Mouse (Mus musculus): ENCODE results near the gene Hist1h4k. TPM values are rescaled to one million over a fixed set of nuclear protein-coding genes. Genes with fewer than 3 reads are reported as not detected.
"Not testable (repeated sequence)": the region's sequence is repeated elsewhere in the genome, so short reads cannot be mapped to it uniquely, and the experiment has no call there.

Hist1h4k gene
- polyA plus RNA-seq, 1 experiment from 2014 or later = 2.8 TPM

DNA sequence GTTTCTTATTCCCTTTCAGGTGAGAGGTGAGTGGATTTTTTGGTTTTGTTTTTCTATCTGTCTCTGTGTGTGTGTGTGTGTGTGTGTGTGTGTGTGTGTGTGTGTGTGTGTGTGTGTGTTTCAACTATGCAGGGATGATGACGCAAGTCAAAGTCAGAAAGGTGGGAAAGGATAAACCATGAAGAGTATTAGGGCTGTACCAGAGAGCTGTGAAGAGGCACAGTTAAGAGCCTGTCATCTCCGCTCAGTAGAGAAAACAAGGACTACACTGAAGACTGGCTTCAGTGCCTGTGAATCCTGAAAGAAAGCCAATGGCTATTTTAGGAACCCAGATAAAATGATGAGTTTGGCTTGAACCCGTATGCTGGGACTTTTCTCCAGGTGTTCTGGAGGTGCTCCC is 1.5 kb upstream of the Hist1h4k start:
- no peak for DNase-seq (ENCODE audit: low spot score)
- WGBS = 74% methylated on average over 3 of the region's 3 CpGs
- no peaks in the 10 kb centered on the region for H3K36me3 ChIP-seq
- H3K27ac ChIP-seq = peak overlapping the region; percentile 95
- no peaks in the 10 kb centered on the region for H3K27me3 ChIP-seq (ENCODE audit: insufficient read depth, poor library complexity, severe bottlenecking)
- peak overlapping the region; percentile 54 for H3K4me3 ChIP-seq
- H3K4me1 ChIP-seq (replicated peaks) = peaks cover 62% of the 10 kb centered on the region
- no peaks in the 10 kb centered on the region for H3K9me3 ChIP-seq

DNA sequence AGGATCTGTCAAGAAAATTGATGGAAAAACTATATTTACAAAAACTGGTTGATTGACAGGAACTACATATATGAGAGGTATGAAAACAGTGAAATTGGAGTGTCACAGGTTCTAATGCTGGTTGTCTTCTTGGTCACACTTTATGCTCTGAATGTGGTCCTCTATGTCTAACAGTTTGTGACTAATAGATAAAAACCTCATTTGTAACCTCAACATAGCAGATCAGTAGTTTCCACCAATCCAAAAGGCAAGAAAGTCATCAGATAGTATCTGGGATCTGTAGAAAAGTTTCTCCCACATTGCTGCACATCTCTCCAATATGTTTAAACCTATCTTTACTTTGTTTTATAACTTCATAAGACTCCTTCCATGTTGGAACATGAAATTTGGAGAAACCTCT is 1.1 kb upstream of the Hist1h4k start:
- peak overlapping the region; percentile 95 for H3K27ac ChIP-seq
- H3K4me1 ChIP-seq (replicated peaks) = peaks cover 62% of the 10 kb centered on the region
- no peaks in the 10 kb centered on the region for H3K36me3 ChIP-seq
- no peaks in the 10 kb centered on the region for H3K27me3 ChIP-seq (ENCODE audit: insufficient read depth, poor library complexity, severe bottlenecking)
- no peak for DNase-seq (ENCODE audit: low spot score)
- H3K4me3 ChIP-seq = 0 out of 2 replicates have a peak overlapping the region, but pooled peaks have one; percentile 54
- H3K9me3 ChIP-seq = no peaks in the 10 kb centered on the region

DNA sequence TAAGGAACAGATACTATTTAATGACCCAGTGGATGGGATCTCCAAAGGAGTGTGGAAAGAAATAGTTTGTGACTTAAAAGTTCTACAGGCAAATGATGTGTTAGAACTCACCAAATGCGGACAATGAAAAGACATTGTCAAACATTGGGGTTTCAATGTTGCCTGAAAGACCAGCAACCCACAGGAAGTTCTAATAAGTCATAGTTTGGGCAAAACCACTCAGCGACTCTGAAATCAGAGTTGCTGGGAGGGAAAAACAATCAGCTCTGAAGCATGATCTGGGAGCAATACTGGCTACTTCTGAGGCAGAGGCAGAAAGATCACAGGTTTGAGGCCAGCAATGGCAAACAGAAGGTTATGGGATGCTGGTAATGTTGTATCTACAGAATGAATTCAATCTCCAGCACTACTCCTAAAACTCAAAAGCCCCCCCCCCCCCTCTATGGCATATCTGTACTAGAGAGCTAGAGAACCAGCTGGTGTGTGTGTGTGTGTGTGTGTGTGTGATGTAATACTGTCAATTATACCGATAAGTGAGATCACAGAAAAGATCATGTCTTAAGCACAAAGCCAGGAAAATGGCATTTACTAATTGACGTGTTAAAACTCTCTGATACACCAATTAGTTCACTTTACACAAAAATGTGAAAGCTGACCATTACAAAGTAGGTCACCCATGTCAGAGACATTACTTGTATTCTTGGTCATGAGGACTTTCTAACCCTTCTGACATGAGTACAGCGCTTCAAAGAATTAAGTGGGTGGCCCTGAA is 732 bp downstream of the Hist1h4k start:
- Histone ChIP-seq H3K27ac (peak overlapping the region; percentile 95), H3K4me3 (peak overlapping the region; percentile 65), H3K36me3 (no peaks in the 10 kb centered on the region), H3K9me3 (no peaks in the 10 kb centered on the region), H3K27me3 (ENCODE audit: insufficient read depth, poor library complexity, severe bottlenecking) (no peaks in the 10 kb centered on the region), H3K4me1 (replicated peaks) (peaks cover 49% of the 10 kb centered on the region)
- DNase-seq (ENCODE audit: low spot score) = peak; percentile 58
- WGBS = 5% methylated on average over 5 of the region's 5 CpGs

DNA sequence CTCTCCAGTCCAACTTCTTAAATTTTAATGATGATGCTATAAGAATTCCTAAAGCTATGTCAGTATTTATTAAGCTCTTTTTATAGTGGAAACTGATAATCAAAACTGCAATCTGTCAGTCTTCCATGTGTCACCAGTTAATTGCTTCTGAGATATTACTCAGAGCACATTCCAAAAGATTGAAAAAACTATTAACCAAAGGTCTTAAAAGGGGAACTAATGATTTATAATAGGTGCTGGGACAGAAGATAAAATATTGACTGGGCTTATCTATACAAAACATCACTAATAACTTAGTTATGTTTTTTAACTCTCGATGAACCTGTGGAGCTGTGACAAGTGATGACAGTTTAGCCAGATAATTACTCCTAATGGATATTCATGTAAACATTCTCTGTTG is 5.3 kb downstream of the Hist1h4k start:
- no peaks in the 10 kb centered on the region for H3K9me3 ChIP-seq
- no peak overlapping the region for H3K4me3 ChIP-seq
- H3K36me3 ChIP-seq = no peaks in the 10 kb centered on the region
- no peaks in the 10 kb centered on the region for H3K27me3 ChIP-seq (ENCODE audit: insufficient read depth, poor library complexity, severe bottlenecking)
- 98% methylated on average over 1 of the region's 1 CpGs for WGBS
- no peak for DNase-seq (ENCODE audit: low spot score)
- H3K4me1 ChIP-seq (replicated peaks) = peaks cover 20% of the 10 kb centered on the region
- H3K27ac ChIP-seq = no peak overlapping the region

DNA sequence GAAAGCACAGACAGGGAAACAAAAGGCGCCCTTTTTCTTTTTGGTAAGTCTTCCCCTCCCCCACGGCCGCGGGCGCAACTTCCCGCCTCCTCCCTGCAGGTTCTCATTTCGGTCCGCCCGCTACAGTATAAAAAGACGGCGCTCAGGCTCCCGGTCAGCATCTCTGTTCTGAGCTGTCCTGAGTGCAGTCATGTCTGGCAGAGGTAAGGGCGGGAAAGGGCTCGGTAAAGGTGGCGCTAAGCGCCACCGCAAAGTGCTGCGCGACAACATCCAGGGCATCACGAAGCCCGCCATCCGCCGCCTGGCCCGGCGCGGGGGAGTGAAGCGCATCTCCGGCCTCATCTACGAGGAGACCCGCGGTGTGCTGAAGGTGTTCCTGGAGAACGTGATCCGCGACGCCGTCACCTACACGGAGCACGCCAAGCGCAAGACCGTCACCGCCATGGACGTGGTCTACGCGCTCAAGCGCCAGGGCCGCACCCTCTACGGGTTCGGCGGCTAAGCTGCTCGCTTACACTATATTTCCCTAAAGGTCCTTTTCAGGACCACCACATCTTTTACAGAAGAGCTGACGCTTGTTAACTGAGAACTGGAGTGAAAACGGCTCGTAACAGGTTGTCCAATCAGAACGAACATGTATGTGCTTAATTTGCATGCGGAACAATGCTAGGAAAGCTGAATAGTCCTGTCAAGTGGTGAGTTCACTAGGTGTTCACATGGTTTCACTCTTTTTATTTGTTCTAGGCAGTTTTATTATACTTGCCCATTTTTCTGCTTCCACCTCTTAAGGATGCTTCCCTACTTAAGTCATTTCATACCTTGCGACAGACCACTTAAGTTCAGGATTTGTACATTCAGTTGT is 15.2 kb downstream of the Hist1h4k start, which contains the start of gene Hist1h4j:
TSS of gene Hist1h4j (plus strand) at position 159 of the 862 bp plus-strand sequence.
- under 1% methylated on average over 49 of the region's 56 CpGs for WGBS
- H3K4me3 ChIP-seq = peak within 1 kb of the TSS; percentile 59
- DNase-seq (ENCODE audit: low spot score) = peak; percentile 95

DNA sequence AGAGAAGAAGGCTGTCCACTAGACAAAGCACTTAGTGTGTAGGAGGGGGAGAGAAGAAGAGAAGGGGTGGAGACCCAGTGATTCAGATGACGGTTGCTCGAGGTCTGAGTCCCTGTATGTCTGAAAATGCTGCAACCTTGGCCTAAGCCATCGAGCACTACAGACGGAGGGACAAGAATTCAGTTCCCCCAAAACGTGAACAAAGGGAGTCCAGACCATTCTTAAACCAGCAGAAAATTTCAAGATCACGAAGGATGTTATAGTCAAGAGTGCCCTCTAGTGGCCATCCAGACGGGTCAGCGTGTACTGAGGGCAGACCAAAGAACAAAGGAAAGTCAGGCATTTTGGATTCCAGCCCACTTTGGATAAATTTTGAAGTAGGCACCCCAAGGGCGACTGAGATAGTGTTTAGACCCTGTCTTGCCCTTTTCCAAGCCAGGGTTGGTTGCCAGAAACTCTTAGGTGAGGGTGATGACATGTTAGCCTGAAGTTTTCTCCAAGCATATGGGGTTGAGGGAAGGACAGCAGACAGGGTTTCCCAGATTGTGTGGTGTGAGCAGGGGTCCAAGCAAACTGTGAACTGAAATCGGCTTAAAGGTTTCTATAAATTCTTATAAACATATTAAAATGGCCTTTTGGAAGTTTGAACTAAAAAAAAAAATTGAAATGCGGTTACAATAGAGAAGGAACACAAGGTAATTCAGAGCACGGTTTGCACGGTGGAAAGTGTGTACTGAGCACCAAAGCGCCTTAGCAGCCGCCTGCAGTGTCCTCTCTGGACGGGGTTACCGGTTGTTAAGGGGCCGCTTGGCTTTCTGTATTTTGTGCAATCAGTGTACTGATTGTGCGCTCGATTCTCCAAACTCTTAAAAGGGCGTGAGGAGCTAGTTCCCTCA is 16.0 kb downstream of the Hist1h4k start:
- H3K36me3 ChIP-seq = no peaks in the 10 kb centered on the region
- DNase-seq (ENCODE audit: low spot score) = peak; percentile 83
- H3K9me3 ChIP-seq = no peaks in the 10 kb centered on the region
- H3K4me1 ChIP-seq (replicated peaks) = peaks cover 20% of the 10 kb centered on the region
- H3K4me3 ChIP-seq = peak overlapping the region; percentile 59
- WGBS = under 1% methylated on average over 21 of the region's 21 CpGs
- peak overlapping the region; percentile 99 for H3K27ac ChIP-seq
- no peaks in the 10 kb centered on the region for H3K27me3 ChIP-seq (ENCODE audit: insufficient read depth, poor library complexity, severe bottlenecking)

More for the DNA sequence above, 15.2 kb downstream of the Hist1h4k start, which contains the start of gene Hist1h4j:
- Histone ChIP-seq H3K27ac (peak within 1 kb of the TSS; percentile 99), H3K4me1 (replicated peaks) (peaks cover 20% of the 10 kb centered on the region)
- H3K9me3 ChIP-seq; H3K36me3 ChIP-seq; H3K27me3 ChIP-seq (ENCODE audit: insufficient read depth, poor library complexity, severe bottlenecking): not testable (repeated sequence)

DNA sequence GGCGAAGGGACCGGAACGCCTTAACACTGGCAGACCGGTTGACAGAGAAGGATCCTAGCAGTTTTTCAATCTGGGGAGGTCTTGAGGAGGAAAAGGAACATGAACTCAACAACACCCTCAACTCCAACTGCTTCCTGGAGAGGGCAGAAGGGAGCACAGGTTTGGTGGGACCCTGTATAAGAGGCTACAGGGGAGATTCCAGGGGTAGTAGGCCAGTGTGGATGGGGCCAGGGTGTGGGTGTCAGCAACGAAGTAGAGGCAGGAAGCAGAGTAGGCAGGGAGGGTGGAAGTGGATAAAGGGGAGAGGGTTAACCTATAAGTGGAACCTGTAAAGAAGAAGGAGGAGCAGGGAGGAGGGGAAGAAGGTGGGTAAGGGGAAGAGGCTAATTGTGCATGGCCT is 16.8 kb downstream of the Hist1h4k start:
- 67% methylated on average over 5 of the region's 5 CpGs for WGBS
- Histone ChIP-seq H3K27ac (peak overlapping the region; percentile 99), H3K4me3 (peak overlapping the region; percentile 59; the same call in 1 of the 2 replicates), H3K36me3 (no peaks in the 10 kb centered on the region), H3K4me1 (replicated peaks) (peaks cover 20% of the 10 kb centered on the region), H3K9me3 (no peaks in the 10 kb centered on the region), H3K27me3 (ENCODE audit: insufficient read depth, poor library complexity, severe bottlenecking) (no peaks in the 10 kb centered on the region)
- peak; percentile 53 for DNase-seq (ENCODE audit: low spot score)

DNA sequence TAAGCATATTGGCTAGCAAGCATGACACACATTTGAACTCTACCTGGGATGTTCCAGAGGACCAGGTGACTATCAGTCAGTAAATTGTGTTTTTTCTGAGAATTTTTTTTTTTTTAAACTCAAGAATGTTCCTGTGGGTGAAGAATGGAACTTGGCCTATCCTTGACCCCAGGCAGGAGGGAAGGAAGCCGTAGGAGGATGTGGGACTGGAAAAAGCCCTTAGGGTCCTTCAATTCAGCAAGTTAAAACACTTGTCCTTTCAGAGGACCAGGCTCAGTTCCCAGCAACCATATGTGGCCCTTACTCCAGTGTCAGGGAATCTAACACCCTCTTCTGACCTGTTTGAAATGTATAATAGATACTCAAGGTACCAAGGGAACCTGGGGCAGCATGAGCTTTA is 20.8 kb downstream of the Hist1h4k start:
- 56% methylated on average over 1 of the region's 1 CpGs for WGBS
- H3K9me3 ChIP-seq = no peaks in the 10 kb centered on the region
- no peak overlapping the region for H3K27ac ChIP-seq
- DNase-seq (ENCODE audit: low spot score) = no peak
- no peak overlapping the region for H3K4me3 ChIP-seq
- H3K27me3 ChIP-seq (ENCODE audit: insufficient read depth, poor library complexity, severe bottlenecking) = no peaks in the 10 kb centered on the region
- peaks cover 32% of the 10 kb centered on the region for H3K4me1 ChIP-seq (replicated peaks)
- no peaks in the 10 kb centered on the region for H3K36me3 ChIP-seq

DNA sequence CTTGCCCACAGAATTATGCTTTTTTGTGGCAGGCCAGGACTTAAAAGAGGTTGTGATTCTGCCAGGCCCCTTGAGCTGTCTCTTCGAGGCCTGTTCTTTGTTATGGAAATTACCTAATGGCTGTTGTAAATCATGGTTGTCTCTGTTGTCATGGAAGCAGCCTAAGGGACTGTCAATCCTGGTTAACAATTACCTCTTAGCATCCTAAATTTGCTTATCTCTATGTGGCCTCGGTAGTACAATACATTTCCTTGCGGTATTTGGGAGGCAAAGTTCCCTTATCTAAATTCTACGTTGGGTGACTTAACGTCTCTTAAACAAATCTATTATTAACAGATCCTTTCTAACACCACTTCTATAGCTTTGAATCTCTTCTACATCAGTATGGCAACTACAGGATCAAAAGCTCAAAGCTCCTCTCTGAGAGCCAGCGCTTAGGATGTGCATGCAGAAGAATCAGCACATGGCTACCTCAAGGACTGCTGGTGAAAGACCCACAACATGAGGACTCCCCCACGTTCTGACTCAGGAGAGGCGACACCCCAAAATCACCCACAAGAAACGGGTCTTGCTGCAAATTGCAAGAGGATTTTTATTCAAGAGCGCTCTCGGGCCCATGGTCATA is 22.2 kb downstream of the Hist1h4k start:
- Histone ChIP-seq H3K27me3 (ENCODE audit: insufficient read depth, poor library complexity, severe bottlenecking) (no peaks in the 10 kb centered on the region), H3K36me3 (no peaks in the 10 kb centered on the region), H3K4me1 (replicated peaks) (peaks cover 21% of the 10 kb centered on the region), H3K9me3 (no peaks in the 10 kb centered on the region), H3K27ac (peak overlapping the region; percentile 81), H3K4me3 (no peak overlapping the region)
- WGBS = 22% methylated on average over 11 of the region's 11 CpGs
- DNase-seq (ENCODE audit: low spot score) = no peak

DNA sequence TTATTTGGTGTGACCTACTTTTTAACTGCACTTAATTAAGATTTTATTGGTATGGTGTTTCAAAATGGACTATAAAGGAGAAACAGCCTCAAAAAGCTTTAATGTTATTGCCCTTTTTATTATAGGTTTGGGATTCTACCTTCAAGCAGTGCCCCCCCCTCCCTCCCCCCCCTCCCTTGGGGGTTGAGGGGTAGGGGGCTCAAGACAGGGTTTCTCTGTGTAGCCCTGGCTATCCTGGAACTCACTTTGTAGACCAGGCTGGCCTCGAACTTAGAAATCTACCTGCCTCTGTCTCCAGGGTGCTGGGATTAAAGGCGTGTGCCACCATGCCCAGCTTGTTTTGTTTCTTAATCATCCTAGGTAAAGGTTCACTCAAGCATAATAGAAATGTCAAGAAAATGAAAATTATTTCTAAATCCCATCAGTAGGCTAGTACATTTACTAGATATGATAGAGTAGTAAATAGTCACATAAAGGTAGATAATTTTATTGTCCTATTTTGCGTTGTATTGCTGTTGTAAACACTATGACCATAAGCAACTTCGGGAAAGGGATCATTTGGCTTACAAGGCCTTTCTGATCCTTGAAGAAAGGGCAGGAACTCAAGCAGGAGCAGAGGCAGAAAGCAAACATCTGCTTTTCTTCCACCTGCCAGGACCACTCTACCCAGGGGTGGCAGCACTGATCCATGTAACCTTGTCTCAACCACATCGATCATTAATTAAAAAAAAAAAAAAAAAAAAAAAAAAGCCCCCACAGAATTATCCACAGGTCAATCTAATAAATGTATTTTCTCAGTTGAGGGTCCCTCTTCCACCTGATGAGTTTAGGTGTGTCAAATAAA is 27.1 kb downstream of the Hist1h4k start:
- peak overlapping the region; percentile 52 for H3K4me3 ChIP-seq
- peak; percentile 34 for DNase-seq (ENCODE audit: low spot score)
- H3K4me1 ChIP-seq (replicated peaks) = peaks cover 52% of the 10 kb centered on the region
- H3K27ac ChIP-seq = peak overlapping the region; percentile 91
- H3K36me3 ChIP-seq = no peaks in the 10 kb centered on the region
- H3K27me3 ChIP-seq (ENCODE audit: insufficient read depth, poor library complexity, severe bottlenecking) = no peaks in the 10 kb centered on the region
- WGBS = 32% methylated on average over 5 of the region's 5 CpGs
- no peaks in the 10 kb centered on the region for H3K9me3 ChIP-seq

DNA sequence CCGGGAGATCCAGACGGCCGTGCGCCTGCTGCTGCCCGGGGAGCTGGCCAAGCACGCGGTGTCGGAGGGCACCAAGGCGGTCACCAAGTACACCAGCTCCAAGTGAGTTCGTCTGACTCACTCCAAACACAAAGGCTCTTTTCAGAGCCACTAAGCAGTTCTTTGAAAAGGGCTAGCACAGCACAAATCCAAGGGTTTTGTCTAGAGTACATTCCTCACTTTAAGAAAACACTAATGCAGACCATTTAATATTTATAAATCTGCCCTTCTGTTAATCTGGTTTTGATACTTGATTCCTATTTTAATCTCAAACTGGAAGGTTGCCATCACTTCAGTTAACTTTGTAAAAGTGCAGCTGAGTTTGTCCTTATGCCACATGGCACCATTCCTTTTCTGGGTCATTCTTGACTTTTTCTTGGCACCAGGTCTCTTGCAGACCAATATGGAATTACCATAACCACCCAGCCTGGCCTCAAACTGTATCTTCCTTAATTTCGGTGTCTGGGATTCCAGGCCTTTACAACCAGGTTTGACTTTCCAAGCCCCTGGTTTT is 27.9 kb downstream of the Hist1h4k start:
- no peaks in the 10 kb centered on the region for H3K36me3 ChIP-seq
- peak overlapping the region; percentile 91 for H3K27ac ChIP-seq
- DNase-seq (ENCODE audit: low spot score) = peak; percentile 35
- H3K27me3 ChIP-seq (ENCODE audit: insufficient read depth, poor library complexity, severe bottlenecking) = no peaks in the 10 kb centered on the region
- WGBS = 3% methylated on average over 11 of the region's 11 CpGs
- no peaks in the 10 kb centered on the region for H3K9me3 ChIP-seq
- peaks cover 48% of the 10 kb centered on the region for H3K4me1 ChIP-seq (replicated peaks)
- peak overlapping the region; percentile 52 for H3K4me3 ChIP-seq

All from hindbrain, embryonic 10.5 days (tissue).